Mouse (Mus musculus) small intestine, adult 2 months (tissue): Measurements from ENCODE around the gene Abhd2.

Experiments
- CTCF ChIP-seq: fragments of 200-500 bp; IDR thresholded peaks from 2 replicates; pipeline ENCODE4 v1.5.1; 2012; ENCODE audit warnings: low read depth, mild to moderate bottlenecking, control low read depth, inconsistent platforms, low read length, moderate library complexity, mixed read lengths; ENCODE audit not compliant: insufficient replicate concordance, insufficient read length; ENCODE audit errors: extremely low read depth
- POLR2A ChIP-seq: fragments of 200-500 bp; IDR thresholded peaks from 2 replicates; pipeline ENCODE4 v1.6.1; 2012; ENCODE audit warnings: low read depth, mild to moderate bottlenecking, control low read depth, inconsistent platforms, low read length, moderate library complexity

- TF ChIP-seq POLR2A = no peak
- no peak for TF ChIP-seq CTCF
These were observed 125.4 kb downstream of the Abhd2 start for GRCm38 (mm10) chr7:79398426-79398825.
